Mouse (Mus musculus) lung, postnatal 25 days (tissue): ENCODE data around the gene Rab33b.
A peak's percentile ranks its signal among the peaks of the same experiment; 100 is the strongest.

Source experiments
- DNase-seq: peaks from one replicate; pipeline ENCODE4 v3.0.0; 2022; ENCODE audit warnings: low spot score

Gene Rab33b

GRCm38 (mm10) chr3:51511983-51512382 is 28.3 kb downstream of the Rab33b start:
- no peak for DNase-seq

GRCm38 (mm10) chr3:51517467-51517866 is 33.7 kb downstream of the Rab33b start:
- DNase-seq: no peak

DNA sequence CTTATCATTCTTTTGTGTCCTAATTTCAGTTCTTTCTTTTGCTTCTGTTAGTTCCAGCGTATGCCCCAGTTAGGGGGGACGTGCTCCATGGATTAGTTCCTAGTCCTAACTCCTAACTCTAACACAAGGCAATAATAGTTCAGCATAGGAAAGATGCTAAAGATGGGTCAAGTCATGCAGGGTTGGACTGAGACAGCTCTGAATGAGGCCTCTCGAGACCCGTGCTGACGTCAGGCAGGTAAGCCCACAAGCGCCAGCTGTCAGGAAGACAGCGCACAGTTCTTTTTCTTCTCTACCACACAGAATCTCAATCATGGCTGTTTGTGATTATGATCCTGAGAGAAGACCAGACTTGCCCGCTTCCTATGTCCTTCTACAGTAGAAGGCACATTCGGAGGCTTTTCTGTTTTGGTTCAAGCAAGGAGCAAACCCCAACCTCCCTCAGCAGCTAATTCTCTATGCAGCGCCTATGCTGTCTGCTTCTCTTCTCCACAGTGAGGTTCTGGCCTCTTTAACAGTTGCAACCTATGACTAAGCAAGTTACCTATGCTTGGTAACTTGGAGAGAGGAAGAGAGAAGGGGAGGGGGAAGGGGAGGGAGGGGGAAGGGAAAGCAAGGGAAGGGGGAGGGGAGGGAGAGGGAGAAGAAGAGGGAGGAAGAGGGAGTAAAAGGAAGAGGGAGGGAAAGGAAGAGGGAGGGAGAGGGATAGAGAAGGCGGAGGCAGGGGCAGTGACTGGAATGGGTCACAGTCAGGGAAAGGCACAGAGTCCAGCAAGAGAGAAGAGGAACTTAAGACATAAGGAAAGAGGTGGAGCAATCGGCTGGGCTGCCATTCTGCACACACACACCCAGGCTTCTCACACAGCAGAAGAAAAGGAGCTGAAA is 34.4 kb downstream of the Rab33b start:
- no peak for DNase-seq

- DNase-seq: no peak
Observed at GRCm38 (mm10) chr3:51518763-51519121, 35.0 kb downstream of the Rab33b start.

- DNase-seq: no peak
Observed at GRCm38 (mm10) chr3:51521262-51521661, 37.5 kb downstream of the Rab33b start.

DNA sequence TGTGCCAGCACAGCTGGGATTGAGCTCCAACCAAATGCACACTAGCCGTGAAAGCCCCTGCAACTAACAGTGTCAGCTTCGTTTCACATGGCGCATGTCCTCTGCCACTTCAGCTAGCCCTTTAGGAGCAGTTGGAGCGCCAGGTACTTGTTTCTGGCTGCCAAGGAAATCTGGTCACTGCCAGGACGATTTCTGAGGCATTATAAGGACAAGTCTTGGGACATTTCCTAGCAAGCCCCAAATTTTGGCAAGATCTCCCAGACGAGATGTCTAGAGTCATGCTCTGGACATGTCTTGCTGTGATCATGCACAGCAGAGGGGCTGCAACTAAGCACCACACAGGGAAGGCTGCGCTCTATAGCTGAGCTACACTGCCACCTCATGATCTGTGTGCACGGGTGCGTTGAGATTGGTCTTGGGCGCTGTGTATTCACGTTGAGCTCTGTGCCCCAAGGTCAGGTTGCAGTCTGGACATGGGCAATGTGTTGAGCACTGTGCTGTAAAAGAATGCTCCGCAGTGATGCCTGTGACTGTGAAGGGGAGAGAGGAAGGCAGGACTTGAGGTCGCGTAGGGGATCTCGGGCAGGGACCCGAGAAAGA is 41.6 kb downstream of the Rab33b start:
- DNase-seq: no peak

GRCm38 (mm10) chr3:51526891-51527290 is 43.2 kb downstream of the Rab33b start:
- DNase-seq: no peak

DNA sequence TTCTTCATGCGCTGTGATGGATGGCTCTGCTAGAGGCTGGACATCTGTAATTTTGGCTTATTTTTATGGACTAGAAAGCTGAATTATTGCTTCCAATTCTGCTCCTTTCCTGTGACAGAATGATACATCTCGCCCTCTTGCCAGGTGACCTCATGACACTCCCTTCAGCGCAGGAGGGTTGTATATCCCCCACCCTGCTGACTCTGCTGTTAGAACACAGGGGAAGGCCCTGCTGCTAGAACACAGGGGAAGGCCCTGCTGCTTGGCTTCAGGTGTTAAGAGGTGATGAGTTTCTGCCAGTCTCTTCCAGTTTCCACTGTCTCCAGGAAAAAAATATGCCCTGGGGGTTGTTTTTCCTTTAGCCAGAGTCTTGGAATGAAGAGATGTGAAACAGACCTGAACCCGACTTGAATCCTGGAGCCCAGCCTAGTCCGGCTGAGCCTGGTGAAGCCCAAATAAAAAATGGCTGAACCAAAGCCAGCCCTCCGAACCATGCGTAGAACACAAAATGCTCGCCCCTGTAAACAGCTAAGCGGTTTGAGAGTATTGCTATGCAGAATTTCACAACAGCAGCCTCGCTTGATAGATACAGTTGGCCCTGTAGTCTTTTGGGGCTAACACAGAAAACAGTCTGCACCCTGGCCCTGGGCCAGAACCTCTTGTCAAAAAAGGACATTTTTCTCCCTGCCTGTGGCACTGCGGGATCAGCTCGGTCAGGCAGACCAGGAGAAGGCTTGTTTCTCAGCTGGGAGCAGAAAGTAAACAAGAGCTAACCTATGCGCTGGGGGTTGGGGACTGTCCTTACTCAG is 48.0 kb downstream of the Rab33b start:
- peak; percentile 56 for DNase-seq

GRCm38 (mm10) chr3:51532282-51532620 is 48.5 kb downstream of the Rab33b start:
- no peak for DNase-seq

GRCm38 (mm10) chr3:51533573-51533972 is 49.9 kb downstream of the Rab33b start:
- no peak for DNase-seq

DNA sequence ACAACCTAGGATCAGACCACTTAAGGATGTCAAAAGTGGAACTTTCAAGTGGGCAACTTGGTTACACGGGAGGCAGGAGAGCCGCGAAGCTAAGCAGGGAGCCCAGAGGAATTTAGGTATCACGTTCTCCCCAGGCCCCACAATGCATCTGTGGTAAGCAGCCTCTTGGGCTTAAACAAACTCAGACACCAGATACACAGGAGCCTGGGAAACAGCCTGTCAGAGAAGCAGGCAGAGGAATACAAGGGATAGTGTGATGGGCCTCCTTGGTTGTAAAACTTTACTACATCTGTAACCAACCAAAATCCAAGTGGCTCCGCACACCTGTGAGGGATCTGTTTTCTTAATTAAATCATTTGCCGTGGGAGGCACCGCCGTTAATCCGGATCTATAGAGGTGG is 50.3 kb downstream of the Rab33b start:
- DNase-seq: no peak

GRCm38 (mm10) chr3:51539567-51540408 is 56.1 kb downstream of the Rab33b start:
- peak; percentile 75 for DNase-seq

DNA sequence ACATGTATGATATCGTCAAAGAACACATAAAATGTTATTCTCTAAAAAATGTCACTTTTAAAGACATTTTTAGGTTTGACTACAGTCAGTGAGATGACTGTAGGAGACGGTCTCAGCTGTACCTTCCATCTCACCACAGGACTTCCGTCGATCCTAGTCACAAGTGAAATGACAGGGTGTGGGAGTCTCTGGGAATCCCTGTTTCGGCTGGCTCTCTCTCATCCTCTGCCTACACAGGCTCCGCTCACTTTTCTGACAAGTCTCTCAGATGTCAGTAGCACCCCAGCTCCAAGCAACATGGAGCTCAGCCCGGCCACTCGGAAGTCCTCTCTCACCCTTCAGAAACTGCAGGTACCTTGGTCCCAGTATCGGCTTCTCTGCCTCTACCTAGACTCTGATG is 56.9 kb downstream of the Rab33b start:
- no peak for DNase-seq

GRCm38 (mm10) chr3:51544442-51545128 is 60.9 kb downstream of the Rab33b start:
- no peak for DNase-seq
